Mouse (Mus musculus) mature B cell (primary cell): ENCODE results near the gene Lzts2.

Experiments
- in situ Hi-C: fragments of 300-500 bp; cut with MboI; formaldehyde crosslinking; loops from 2 replicates; pipeline ENCODE4 v1.14.3; 2019

The Lzts2 gene

GRCm38 (mm10) chr19:45014335-45014971, at the start of gene Lzts2:
Lzts2 (plus strand) TSS chr19:45014414.
- in situ Hi-C loops: no loop called here

GRCm38 (mm10) chr19:44965978-44966377, 48.2 kb upstream of the Lzts2 start:
- in situ Hi-C loops: no loop called here

DNA sequence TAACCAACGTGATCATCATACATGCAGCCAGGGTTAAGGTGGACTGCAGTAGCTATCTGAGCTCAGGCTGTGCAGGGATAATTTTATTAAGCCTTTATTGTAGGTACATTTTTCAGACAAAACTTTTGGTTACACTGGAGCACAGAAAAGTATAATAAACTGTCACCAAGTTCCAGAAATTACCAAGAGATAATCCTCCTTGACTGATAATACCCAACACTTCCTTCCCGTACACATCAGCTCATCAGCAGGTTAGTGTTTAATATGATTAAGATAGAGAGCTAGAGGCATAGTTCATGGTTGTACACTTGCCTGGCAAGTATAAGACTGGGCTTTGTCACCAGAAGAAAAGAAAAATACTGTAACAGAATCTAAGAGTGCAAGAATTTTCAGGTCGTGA, 45.9 kb upstream of the Lzts2 start:
- in situ Hi-C loops: no loop called here

DNA sequence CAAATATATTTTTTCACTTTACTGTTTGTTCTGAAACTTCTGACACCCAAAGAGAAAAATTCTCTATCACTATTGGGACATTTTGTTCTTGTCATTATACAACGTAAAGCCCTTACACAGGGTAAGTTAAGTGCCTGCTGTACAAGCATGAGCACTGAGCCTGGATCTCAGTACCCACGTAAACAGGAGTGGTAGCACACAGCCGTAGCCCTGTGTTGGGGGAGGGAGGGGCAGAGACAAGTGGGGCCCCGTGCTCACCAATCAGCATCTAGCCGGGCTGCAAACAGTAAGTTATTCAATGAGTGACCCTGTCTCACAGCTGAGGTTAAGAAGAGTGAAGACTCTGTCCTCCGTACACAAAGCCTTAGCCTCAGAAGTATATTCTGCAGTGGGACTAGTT, 37.6 kb upstream of the Lzts2 start:
- in situ Hi-C loops: no loop called here

DNA sequence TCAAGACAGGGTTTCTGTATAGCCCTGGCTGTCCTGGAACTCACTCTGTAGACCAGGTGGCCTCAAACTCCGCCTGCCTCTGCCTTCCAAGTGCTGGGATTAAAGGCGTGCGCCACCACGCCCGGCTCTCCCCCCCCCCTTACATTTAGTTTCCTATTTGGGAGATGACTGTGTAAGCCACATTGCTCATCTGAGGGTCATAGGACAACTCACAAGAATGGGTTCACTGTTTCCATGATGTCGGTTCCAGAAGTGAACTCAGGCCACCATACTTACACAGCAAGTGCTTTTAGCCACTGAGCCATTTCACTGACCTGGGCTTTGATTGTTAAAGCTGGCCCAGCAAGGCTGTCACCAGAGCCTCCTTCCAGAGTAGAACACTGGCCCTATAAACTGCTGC, 37.1 kb upstream of the Lzts2 start:
- in situ Hi-C loops: no loop called here

DNA sequence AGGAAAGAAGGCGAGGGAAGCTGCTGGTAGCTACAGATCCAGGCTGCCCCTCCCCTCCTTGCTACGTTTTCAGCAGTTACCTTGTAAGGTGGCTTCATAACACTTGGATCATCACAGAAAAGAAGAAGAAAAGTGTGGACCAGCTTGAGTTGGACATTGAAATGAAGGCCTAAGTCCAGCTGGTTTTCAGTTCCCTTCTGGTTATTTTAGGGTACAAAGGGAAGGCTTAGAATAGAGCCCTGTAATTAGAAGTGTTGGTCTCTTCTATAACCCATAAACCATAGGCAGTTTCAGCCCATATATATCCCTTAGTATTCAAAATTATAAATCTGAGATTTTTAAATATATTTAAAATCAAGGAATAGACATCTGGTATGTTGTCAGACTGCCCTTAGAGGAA, 33.4 kb upstream of the Lzts2 start:
- in situ Hi-C loops: no loop called here

GRCm38 (mm10) chr19:44982477-44983115, 31.6 kb upstream of the Lzts2 start:
- in situ Hi-C loops: no loop called here

DNA sequence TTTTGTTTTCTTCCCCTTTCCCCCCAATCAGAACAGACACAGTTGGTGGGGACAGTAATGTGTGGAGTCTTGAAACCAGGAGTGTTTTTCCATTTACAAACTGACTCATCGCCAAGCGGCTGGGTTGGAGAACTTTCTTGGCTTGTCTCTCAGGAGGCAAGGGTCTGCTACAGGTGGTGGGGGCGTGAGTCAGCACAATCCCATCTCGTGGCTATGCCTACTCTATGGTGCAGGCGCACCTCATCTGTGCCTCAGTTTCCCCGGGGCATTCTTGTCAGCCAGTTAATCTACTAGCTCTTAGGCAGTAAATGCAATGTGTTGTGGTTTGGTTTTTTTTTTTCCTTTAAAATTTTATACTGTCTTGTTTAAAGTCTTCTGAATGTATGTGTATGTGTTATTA, 30.8 kb upstream of the Lzts2 start:
- in situ Hi-C loops: no loop called here

DNA sequence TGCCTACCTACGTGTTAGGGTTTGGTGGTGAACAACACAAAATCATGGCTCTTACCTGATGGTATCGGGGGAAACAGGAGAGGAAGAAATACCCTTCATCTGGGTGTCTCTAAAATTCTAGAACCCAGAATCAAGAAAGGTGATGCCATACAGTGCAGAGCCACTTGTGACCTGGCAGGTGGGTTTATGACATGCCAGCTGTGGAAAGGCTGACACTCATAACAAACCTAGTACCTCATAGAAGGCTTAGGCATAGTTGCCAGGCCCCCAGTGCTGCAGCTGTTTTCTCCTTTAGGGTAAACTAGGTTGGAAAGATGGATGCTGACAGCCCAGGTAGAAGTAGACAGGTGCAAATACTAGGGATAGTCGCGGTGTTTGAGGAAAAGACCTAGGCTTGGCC, 29.8 kb upstream of the Lzts2 start:
- in situ Hi-C loops: no loop called here

DNA sequence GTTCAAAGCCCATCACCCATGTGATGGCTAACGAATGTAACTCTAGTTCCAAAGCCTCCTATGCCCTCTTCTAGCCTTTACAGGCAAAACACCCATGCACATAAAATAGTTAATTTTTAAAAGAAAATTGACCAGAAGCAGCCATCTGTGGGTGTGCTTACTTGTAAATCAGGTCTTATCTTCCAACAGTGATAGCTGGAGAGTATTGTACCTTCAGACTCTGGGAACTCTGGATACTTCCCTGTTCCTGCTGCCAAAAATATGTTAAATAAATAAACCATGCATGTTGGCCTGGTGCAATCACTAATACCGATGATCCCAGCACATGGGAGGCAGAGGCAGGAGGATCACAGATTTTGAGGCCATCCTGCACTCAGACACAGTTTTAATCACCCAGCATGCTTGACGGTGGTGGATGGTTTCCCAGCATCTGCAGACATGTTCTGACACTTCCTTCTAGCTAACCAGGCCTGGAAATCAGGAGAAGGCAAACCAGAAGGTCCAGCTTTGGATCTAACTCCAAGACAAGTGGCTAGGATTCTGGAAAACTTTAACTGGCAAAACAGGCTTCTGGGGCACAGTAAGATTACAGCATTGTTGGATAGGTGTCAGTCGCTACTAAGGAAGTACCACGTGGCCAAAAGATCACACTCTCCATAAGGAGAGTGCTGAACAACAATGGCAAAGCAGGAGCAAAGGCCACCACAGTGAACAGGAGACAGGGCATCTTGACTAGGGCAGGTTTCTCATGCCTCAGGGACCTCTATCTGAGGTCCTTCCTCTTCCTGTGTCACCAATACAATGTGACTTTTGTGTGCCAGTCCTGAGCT, 28.8 kb upstream of the Lzts2 start:
- in situ Hi-C loops: no loop called here

DNA sequence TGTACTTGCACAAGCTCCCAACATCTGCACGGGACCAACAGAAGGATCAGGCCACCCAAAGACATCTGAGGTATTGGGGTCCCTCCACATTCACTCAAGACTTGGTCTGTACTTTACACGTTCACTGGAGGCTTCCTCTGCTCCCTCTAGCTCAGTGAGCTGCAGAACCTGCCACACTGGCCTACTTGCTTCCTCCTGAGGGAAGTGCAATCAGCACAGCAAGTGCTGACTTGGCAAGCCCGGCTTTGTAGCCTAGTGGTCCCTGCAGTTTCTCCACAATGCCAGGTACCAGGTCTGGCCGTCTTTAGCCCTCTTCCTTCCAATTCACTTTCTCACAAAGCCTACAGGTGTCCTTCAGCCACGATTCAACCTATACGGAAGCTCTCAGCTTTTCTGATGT, 27.2 kb upstream of the Lzts2 start:
- in situ Hi-C loops: no loop called here

- in situ Hi-C loops: no loop called here
These were observed 26.4 kb upstream of the Lzts2 start for GRCm38 (mm10) chr19:44987851-44988250.

GRCm38 (mm10) chr19:44988321-44988720, 25.9 kb upstream of the Lzts2 start:
- in situ Hi-C loops: no loop called here

DNA sequence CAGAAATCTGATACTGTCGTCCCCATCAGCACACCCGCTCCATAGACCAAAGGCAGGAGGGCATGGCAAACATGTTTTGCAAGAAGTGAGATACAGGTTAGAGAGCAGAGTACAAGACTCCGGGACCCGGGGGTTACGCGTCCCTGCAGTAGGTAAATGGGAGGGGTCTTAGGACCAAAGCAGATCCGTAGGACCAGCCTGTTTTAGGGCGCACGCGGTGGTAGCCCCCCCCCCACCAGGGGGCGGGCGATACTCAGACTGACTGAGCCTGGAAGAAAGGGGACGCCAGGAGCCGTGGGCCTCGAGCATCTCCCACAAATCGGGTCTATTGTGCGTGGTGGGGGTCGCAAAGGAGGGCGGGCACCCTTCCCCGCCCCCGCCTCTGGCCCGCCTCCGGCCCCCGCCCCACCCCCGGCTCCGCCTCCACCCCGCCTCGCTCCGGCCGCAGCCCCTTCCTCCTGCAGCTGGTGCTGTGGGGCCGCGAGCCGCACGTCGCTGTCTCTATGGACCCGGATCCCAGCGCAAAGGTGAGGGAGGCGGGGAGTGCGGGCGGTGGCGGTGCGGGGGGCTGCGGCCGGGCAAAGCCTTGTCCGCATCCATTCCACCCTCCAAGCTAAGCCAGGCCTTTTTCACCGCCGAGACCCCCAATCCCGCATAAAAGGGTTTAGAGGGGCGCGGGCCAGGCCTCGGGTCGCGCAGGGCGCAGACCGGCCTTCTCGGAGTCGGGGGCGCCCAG, 25.2 kb upstream of the Lzts2 start, which contains the start of gene Sema4g:
Gene Sema4g, plus strand, starts transcription at position 271 of the 736 bp plus-strand sequence.
- in situ Hi-C loops: no loop called here

- in situ Hi-C loops: no loop called here
These were observed 24.4 kb upstream of the Lzts2 start for GRCm38 (mm10) chr19:44989567-44990495.

GRCm38 (mm10) chr19:44991031-44991430, 23.2 kb upstream of the Lzts2 start:
- in situ Hi-C loops: no loop called here

DNA sequence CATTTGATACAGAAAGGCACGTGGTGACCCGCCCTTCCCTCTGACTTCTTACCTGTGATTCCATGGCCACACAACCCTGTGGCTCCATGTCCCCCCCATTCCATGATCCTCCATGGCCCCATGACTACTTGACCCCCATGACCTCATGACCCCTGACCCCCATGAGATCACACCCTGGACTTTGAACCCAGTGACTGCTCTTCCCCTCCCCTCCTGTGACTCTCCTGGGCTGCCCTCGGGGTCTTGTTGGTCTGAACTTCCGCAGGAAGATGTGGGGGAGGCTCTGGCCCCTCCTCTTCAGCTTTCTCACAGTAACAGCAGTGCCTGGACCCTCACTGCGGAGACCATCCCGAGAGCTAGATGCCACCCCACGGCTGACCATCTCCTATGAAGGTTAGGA, 22.0 kb upstream of the Lzts2 start:
- in situ Hi-C loops: no loop called here

DNA sequence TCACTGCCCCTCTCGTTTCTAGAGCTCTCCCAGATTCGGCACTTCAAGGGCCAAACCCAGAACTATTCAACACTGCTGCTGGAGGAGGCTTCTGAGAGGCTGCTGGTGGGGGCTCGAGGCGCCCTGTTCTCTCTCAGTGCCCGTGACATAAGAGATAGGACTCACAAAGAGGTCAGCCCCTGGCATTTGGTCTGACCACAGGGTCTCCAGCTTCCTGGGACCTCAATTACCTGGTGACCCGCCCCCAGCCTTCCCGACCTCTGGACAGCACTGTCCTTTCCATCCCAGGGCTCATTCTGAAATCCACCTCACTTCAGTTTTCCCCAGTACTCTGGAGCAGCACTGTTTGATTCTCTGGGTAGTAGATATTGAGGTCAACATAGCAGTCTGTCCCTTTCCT, 21.5 kb upstream of the Lzts2 start:
- in situ Hi-C loops: no loop called here

GRCm38 (mm10) chr19:44997786-44998185, 16.4 kb upstream of the Lzts2 start:
- in situ Hi-C loops: no loop called here

DNA sequence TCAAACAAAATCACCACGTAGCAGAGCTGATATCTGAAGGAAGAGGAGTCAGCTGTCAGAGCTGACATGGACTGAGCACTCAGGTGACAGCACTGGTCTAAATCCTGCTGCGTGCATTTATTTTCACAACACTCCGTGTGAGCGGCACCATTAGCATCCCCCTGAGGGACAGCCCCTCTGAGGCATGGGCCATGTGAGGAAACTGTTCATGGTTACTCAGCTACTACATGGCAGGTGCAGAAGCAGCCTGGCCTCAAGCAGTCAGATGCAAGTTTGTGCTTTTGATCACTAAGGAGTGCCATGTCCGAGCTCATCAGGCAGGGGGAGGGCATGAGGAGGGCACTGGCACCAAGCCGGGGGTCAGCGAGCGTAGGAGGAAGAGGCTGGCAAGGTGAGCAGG, 14.6 kb upstream of the Lzts2 start:
- in situ Hi-C loops: no loop called here

DNA sequence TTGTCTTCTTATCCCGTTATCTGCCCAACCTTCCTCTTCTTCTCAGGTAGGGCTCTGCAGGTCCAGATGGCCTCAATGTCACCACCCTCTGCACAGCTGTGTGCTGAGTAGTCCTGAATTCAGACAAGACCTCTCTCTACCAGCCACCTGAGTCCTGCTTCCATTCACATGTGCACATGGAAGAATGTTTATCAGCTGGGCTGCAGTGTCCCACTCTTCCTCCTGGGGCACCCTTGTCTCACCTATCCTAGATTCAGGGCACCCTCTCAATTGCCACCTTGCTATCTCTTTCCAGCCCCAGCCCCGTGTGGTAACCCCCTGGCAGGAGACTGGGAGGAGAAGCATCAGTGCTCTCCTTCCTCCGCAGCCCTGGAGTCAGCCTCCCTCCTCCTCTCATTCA, 11.9 kb upstream of the Lzts2 start:
- in situ Hi-C loops: no loop called here
